Mouse (Mus musculus) forebrain, embryonic 15.5 days (tissue): ENCODE measurements around the gene Il4ra. TPM values are rescaled to one million over a fixed set of nuclear protein-coding genes. Genes with fewer than 3 reads are reported as not detected.

Experiments
- ATAC-seq: fragments of 200-750 bp; cut with Nextera tagmentation; replicated peaks from 2 replicates; pipeline ENCODE4 v1.8.0; 2017; ENCODE audit warnings: mild to moderate bottlenecking, moderate TSS enrichment, moderate library complexity
- H3K27ac ChIP-seq: fragments of 300-500 bp; sonication (generic); replicated peaks from 2 replicates; pipeline ENCODE4 v1.5.1; 2015; ENCODE audit warnings: mild to moderate bottlenecking, inconsistent platforms
- H3K27me3 ChIP-seq: fragments of 300-500 bp; sonication (generic); 2 replicates; pipeline ENCODE4 v1.6.1; 2015; ENCODE audit warnings: inconsistent platforms
- H3K36me3 ChIP-seq: fragments of 300-500 bp; sonication (generic); 2 replicates; pipeline ENCODE4 v1.6.1; 2015; ENCODE audit warnings: mild to moderate bottlenecking, inconsistent platforms
- H3K4me1 ChIP-seq: fragments of 300-500 bp; sonication (generic); 2 replicates; pipeline ENCODE4 v1.6.1; 2015; ENCODE audit warnings: inconsistent platforms
- H3K4me2 ChIP-seq: fragments of 300-500 bp; sonication (generic); replicated peaks from 2 replicates; pipeline ENCODE4 v1.6.1; 2015; ENCODE audit warnings: mild to moderate bottlenecking, inconsistent platforms
- H3K4me3 ChIP-seq: fragments of 300-500 bp; sonication (generic); 2 replicates; pipeline ENCODE4 v1.5.1; 2015; ENCODE audit warnings: mild to moderate bottlenecking, inconsistent platforms
- H3K9ac ChIP-seq: fragments of 300-500 bp; sonication (generic); replicated peaks from 2 replicates; pipeline ENCODE4 v1.6.1; 2015; ENCODE audit warnings: mild to moderate bottlenecking, inconsistent platforms
- H3K9me3 ChIP-seq: fragments of 300-500 bp; sonication (generic); 2 replicates; pipeline ENCODE4 v1.6.1; 2016; ENCODE audit warnings: inconsistent platforms
- WGBS: fragments of 180-500 bp; shearing (Covaris S2); methylation state at CpG from one replicate; pipeline ENCODE4 v1.1.7; 2015; ENCODE audit warnings: mixed read lengths; 5-methylcytosine and 5-hydroxymethylcytosine counted together
- polyA plus RNA-seq: library from polyadenylated mRNA; unstranded; fragments of >200 nt; fragmentation: Nextera tagmentation; extraction: Ambion mirVana; gene quantifications from 2 replicates; pipeline ENCODE4 v1.2.1, GENCODE M21; 2015

Gene Il4ra
- polyA plus RNA-seq, 1 experiment from 2014 or later, result 2.2 TPM

DNA sequence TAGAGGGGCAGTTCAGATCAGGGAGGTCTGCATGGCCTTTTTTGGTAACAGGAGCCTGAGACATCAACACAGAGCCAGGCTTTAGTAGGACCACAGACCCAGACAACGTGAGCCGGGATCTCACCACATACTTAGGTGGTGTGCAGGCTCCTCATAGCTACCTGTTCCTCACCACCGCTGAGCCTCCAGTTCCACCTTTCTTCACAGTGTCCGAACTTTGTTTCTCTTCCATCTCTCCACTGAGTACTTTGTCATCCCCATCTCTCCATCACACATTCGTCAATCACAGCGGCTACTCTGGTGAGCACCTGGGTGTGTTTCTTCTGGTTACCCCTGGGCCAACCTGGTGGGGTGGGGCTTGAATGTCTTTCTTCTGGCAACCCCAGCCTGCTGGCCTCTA is 24.7 kb upstream of the Il4ra start:
- Histone ChIP-seq H3K27me3 (no peaks in the 10 kb centered on the region), H3K4me3 (no peak overlapping the region), H3K4me1 (no peaks in the 10 kb centered on the region), H3K9ac (no peak overlapping the region), H3K9me3 (no peaks in the 10 kb centered on the region), H3K27ac (no peak overlapping the region), H3K36me3 (no peaks in the 10 kb centered on the region), H3K4me2 (no peak overlapping the region)
- 92% methylated on average over 6 of the region's 6 CpGs for WGBS
- no peak for ATAC-seq

DNA sequence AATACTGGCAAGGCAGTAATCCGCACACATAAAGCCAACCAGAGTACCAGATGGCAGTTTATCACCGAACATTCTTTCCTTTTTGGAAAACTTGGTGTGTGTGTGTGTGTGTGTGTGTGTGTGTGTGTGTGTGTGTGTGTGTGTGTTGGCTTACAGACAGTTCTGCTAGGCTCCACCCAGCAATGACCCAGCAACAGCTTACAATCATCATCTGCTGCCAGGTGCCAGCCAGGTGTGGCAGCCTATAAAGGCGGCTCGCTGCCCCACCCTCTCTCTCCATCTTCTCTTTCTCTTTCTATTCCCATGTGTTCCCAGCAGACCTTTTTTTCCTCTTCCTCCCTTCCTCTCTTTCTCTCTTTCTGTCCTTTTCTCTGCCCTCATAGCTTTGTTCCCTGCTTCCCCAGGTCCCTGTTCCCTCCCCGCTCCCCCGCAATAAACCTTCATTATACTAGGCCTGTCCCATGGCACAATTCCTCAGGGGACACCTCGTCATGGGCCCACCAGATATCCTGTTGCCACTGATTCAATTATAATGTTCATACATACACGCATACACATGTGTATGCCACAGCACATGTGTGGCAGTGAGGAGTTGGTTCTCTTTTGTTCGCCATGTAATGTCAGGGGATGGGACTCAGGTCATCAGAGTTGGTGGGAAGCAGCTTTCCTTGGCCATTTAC is 23.9 kb upstream of the Il4ra start:
- Histone ChIP-seq H3K4me2 (no peak overlapping the region), H3K9ac (no peak overlapping the region), H3K4me3 (no peak overlapping the region), H3K36me3 (no peaks in the 10 kb centered on the region), H3K4me1 (no peaks in the 10 kb centered on the region), H3K27ac (no peak overlapping the region), H3K9me3 (no peaks in the 10 kb centered on the region), H3K27me3 (no peaks in the 10 kb centered on the region)
- WGBS, result 86% methylated on average over 9 of the region's 9 CpGs
- no peak for ATAC-seq

DNA sequence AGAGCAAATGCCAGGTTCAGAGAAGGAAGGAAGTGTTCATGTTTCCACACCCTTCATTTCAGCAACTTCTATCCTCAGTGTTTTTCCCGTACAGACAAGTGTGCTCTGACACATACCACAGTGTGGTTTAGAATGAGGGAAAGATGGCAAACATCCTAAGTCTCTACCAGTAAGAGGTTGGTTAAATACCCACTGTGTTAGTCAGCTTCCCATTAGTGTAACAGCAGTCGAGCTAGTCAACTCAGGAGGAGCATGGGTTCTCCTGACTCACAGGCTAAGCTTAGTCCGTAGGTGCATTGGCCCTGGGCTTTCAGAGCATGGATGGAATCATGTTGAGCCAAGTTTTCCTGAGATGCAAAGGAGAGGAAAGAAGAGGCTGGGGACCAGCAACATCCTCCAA is 12.6 kb upstream of the Il4ra start:
- Histone ChIP-seq H3K27ac (no peak overlapping the region), H3K9ac (no peak overlapping the region), H3K9me3 (no peaks in the 10 kb centered on the region), H3K27me3 (no peaks in the 10 kb centered on the region), H3K4me3 (no peak overlapping the region), H3K4me2 (no peak overlapping the region), H3K4me1 (no peaks in the 10 kb centered on the region), H3K36me3 (no peaks in the 10 kb centered on the region)
- 80% methylated on average over 3 of the region's 3 CpGs for WGBS
- no peak for ATAC-seq

DNA sequence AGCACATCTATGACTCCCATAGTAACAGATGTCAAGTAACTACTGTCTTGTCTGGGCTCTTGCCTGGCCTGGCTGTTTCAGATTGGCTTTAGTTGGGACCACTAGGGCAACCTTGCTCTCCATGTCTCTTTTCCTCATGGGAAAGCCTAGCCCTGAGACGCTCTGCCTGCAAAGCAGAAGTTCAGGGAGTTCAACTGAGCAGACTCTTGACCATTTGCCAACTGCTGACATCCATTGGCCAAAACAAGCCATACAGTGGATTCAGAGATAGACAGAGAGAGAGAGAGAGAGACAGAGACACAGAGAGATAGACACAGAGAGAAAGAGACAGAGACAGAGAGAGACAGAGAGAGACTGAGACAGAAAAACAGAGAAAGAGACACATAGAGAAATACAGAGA is 10.9 kb upstream of the Il4ra start:
- Histone ChIP-seq H3K4me2 (no peak overlapping the region), H3K9ac (no peak overlapping the region), H3K4me3 (no peak overlapping the region), H3K9me3 (no peaks in the 10 kb centered on the region), H3K27me3 (no peaks in the 10 kb centered on the region), H3K27ac (no peak overlapping the region), H3K4me1 (no peaks in the 10 kb centered on the region), H3K36me3 (no peaks in the 10 kb centered on the region)
- WGBS, result 92% methylated on average over 1 of the region's 1 CpGs
- ATAC-seq, result no peak

DNA sequence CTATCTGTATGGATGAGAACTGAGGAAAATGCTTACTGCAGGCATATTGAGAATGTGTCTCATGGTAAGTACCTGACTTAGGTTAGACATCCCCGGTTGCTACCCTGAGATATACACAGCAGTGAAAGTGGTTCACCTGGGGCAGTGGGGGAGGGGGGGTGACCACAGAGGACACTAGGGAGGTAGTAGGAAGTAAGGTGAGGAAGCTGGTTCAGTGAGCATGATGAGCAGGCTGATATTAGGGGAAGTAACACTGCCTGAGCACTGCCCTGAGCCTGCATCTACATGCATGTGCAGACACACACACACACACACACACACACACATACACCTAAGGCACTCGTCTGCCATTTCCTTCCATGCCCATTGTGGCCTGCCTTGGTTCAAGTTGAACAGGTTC is 10.1 kb upstream of the Il4ra start:
- Histone ChIP-seq H3K27me3 (no peaks in the 10 kb centered on the region), H3K4me2 (no peak overlapping the region), H3K27ac (no peak overlapping the region), H3K36me3 (no peaks in the 10 kb centered on the region), H3K4me3 (no peak overlapping the region), H3K9ac (no peak overlapping the region), H3K4me1 (no peaks in the 10 kb centered on the region), H3K9me3 (no peaks in the 10 kb centered on the region)
- WGBS, result 81% methylated on average over 2 of the region's 2 CpGs
- no peak for ATAC-seq

- Histone ChIP-seq H3K9ac (no peak overlapping the region), H3K4me1 (no peaks in the 10 kb centered on the region), H3K4me2 (no peak overlapping the region), H3K36me3 (no peaks in the 10 kb centered on the region), H3K27ac (no peak overlapping the region), H3K9me3 (no peaks in the 10 kb centered on the region), H3K27me3 (no peaks in the 10 kb centered on the region), H3K4me3 (no peak overlapping the region)
- WGBS, result 41% methylated on average over 11 of the region's 11 CpGs
- ATAC-seq, result no peak
Measured at GRCm38 (mm10) chr7:125542335-125543050, 9.4 kb upstream of the Il4ra start.

DNA sequence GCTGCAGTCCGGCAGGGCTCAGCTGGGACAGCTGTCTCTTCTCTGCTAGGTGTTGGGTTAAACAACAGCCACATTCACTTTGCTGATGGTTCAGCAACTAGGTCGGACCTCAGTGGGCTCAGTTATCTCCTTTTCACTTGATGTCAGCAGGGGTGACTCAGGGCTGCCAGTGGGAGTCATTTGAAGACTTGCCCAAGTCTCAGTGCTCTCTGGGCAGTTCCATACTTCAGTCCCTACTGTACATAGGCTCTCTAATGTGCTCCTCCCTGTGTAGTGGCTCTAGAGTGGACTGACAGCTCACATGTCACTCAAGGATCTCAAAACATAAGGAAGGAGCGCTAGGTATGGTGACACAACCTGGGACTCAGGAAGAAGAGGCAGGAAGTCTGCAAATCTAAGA is 8.4 kb upstream of the Il4ra start:
- ATAC-seq, result no peak
- no peaks in the 10 kb centered on the region for H3K27me3 ChIP-seq
- H3K27ac ChIP-seq, result no peak overlapping the region
- no peaks in the 10 kb centered on the region for H3K4me1 ChIP-seq
- no peaks in the 10 kb centered on the region for H3K36me3 ChIP-seq
- H3K9me3 ChIP-seq, result no peaks in the 10 kb centered on the region
- H3K4me2 ChIP-seq, result no peak overlapping the region
- H3K9ac ChIP-seq, result no peak overlapping the region
- H3K4me3 ChIP-seq, result no peak overlapping the region
- 70% methylated on average over 3 of the region's 3 CpGs for whole genome bisulfite sequencing

DNA sequence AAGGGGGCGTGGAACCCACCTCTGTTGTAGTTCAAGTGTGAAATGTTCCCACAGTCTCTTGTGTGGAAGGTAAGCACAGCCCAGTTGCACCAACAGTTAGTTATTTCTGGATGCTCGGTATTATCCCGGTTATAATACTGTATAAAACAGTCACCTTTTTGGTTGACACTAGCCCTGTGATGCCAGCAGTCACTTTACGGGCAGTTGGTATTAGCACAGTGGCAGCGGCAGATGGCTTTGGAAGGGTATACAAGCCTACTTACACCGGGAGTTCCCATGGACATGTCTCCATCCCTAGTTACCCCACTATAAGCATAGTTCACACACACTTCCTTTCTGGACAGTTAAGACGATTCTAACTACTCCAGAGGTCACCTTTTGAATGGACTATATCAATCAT is 6.6 kb upstream of the Il4ra start:
- Histone ChIP-seq H3K4me1 (no peaks in the 10 kb centered on the region), H3K9me3 (no peaks in the 10 kb centered on the region), H3K4me3 (no peak overlapping the region), H3K4me2 (no peak overlapping the region), H3K36me3 (no peaks in the 10 kb centered on the region), H3K27ac (no peak overlapping the region), H3K27me3 (no peaks in the 10 kb centered on the region), H3K9ac (no peak overlapping the region)
- WGBS, result 92% methylated on average over 7 of the region's 7 CpGs
- no peak for ATAC-seq

- Histone ChIP-seq H3K9me3 (no peaks in the 10 kb centered on the region), H3K4me3 (no peak overlapping the region), H3K9ac (no peak overlapping the region), H3K27ac (no peak overlapping the region), H3K27me3 (no peaks in the 10 kb centered on the region), H3K4me1 (peaks cover 3% of the 10 kb centered on the region; the same call in 1 of the 2 replicates), H3K4me2 (no peak overlapping the region), H3K36me3 (no peaks in the 10 kb centered on the region)
- 92% methylated on average over 6 of the region's 6 CpGs for WGBS
- ATAC-seq, result no peak
Measured at GRCm38 (mm10) chr7:125546727-125547126, 5.2 kb upstream of the Il4ra start.

DNA sequence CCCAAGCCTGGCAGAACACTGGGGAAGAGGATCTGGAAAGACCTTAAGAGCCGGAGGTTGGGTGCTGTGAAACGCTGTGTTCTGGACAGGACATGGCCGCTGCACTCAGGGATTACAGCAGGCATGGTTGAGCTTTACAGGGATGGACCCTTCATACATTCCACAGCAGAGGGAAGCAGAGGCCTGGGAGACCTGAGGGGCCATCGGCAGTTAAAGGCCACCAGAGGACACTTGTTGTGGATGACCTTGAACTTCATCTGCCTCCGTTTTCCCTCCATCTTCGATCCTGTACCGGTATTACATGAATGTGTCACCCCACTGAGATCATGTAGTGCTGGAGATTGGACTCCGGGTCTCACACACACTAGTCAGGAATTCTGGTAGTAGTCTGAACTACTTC is 2.0 kb upstream of the Il4ra start:
- WGBS, result 83% methylated on average over 8 of the region's 8 CpGs
- H3K9ac ChIP-seq, result no peak overlapping the region
- no peak for ATAC-seq

GRCm38 (mm10) chr7:125550881-125551381 is 989 bp upstream of the Il4ra start:
- Histone ChIP-seq H3K4me3 (no peak overlapping the region), H3K9ac (no peak overlapping the region), H3K9me3 (no peaks in the 10 kb centered on the region), H3K4me2 (no peak overlapping the region), H3K36me3 (no peaks in the 10 kb centered on the region), H3K27ac (no peak overlapping the region), H3K27me3 (no peaks in the 10 kb centered on the region; the same call in 1 of the 2 replicates), H3K4me1 (peaks cover 11% of the 10 kb centered on the region)
- ATAC-seq, result no peak
- 82% methylated on average over 6 of the region's 6 CpGs for WGBS

More for the DNA sequence above, 2.0 kb upstream of the Il4ra start:
- Histone ChIP-seq H3K4me3 (no peak overlapping the region), H3K36me3 (no peaks in the 10 kb centered on the region), H3K4me1 (peaks cover 11% of the 10 kb centered on the region), H3K27me3 (no peaks in the 10 kb centered on the region; the same call in 1 of the 2 replicates), H3K27ac (no peak overlapping the region), H3K4me2 (no peak overlapping the region), H3K9me3 (no peaks in the 10 kb centered on the region)

- peak overlapping the region; percentile 45 for H3K4me3 ChIP-seq
Measured at GRCm38 (mm10) chr7:125552851-125553555, 1.1 kb downstream of the Il4ra start.

More at GRCm38 (mm10) chr7:125552851-125553555, 1.1 kb downstream of the Il4ra start:
- Histone ChIP-seq H3K9me3 (no peaks in the 10 kb centered on the region), H3K4me2 (peak overlapping the region; percentile 79), H3K27ac (no peak overlapping the region), H3K9ac (no peak overlapping the region), H3K27me3 (no peaks in the 10 kb centered on the region; the same call in 1 of the 2 replicates), H3K36me3 (no peaks in the 10 kb centered on the region), H3K4me1 (peaks cover 11% of the 10 kb centered on the region)
- no peak for ATAC-seq
- WGBS, result 72% methylated on average over 11 of the region's 11 CpGs
